Mouse (Mus musculus) NIH3T3 (cell line): ENCODE data around the gene Gpx1.
"Not testable (repeated sequence)": the region's sequence is repeated elsewhere in the genome, so short reads cannot be mapped to it uniquely, and the experiment has no call there.

Source experiments
- DNase-seq: peaks from one replicate; pipeline ENCODE4 v3.0.0-alpha.2; 2012; ENCODE audit warnings: low read depth

The Gpx1 gene

GRCm38 (mm10) chr9:108338886-108339781 lies at the start of gene Gpx1:
Gene Gpx1 (plus strand): TSS chr9:108338903.
- DNase-seq, result peak; percentile 96

- DNase-seq, result no peak
These were observed 49.4 kb upstream of the Gpx1 start for GRCm38 (mm10) chr9:108289347-108289746.

DNA sequence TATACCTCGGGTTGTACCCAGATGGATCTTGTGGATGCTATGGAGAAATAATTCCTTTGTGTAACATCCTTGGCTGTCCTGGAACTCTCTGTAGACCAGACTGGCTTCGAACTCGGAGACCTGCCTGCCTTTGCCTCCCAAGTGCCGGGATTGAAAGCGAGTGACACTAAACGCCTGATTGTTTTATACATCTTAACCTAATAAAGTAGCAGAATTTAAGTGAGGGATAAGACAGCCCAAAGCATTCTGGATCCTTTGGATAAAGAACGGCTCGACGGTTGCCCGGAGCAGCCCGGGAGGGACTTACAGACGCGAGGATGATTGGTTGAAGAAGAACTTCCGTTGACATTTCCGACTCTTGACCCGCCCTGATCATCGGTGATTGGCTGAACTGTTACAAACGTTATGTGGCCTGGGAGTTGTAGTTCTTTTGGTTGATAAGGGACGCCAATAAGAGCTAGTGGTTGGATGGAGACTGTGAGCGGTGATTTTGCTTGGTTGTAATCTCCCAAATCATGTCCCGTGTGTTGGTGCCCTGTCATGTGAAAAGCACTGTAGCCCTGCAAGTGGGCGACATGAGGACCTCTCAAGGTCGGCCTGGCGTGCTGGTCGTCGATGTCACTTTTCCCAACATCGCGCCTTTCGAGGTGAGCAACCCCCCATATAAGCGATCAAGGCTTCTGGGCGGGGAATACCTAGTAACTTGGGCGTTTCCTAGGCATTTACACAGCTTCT lies 48.5 kb upstream of the Gpx1 start, which contains the start of gene Nicn1:
Gene Nicn1 (plus strand): TSS at position 414 of the 735 bp plus-strand sequence.
- peak; percentile 94 for DNase-seq

- DNase-seq, result no peak
These were observed 47.9 kb upstream of the Gpx1 start for GRCm38 (mm10) chr9:108290773-108291172.

DNA sequence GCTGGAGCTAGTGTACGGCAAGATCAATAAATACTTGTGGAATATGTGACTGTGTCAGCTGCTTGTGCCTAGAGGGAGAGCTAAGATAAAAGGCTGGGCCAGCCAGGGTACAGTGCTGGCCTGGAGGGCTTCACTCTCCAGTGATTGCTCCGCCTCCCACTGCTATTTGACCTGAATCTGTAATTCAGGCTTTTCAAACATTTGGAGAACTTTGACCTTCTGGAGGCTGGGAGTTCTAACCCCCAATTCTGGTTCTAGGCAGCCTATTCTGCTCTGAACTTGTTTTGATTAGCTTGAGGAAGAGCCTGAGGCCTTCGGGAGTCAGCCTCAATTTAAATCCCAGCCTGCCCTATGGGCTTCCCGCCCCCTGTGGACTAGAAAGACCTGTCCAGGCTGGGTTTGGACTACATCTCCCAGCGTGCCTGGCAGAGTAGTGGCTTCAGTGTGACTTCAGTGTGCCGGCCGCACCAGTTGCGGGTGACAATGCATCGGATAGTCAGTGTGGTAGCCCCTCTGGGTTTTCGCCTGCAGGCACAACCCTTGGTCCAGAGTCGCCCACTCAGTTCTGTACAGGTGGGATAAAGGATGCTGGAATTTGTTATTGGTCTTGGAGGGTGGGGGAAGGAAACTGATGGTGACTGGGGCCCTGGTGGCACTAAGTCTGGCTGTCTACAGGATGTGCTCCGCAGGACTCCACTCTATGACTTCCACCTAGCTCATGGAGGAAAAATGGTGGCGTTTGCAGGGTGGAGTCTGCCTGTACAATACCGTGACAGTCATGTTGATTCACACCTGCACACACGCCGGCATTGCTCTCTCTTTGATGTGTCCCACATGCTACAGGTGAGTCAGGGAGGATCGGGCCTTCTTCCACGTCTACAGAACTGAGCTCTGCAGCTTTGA lies 42.0 kb upstream of the Gpx1 start, which contains the start of gene Amt:
Gene Amt (plus strand): TSS at position 401 of the 903 bp plus-strand sequence.
- DNase-seq, result no peak

DNA sequence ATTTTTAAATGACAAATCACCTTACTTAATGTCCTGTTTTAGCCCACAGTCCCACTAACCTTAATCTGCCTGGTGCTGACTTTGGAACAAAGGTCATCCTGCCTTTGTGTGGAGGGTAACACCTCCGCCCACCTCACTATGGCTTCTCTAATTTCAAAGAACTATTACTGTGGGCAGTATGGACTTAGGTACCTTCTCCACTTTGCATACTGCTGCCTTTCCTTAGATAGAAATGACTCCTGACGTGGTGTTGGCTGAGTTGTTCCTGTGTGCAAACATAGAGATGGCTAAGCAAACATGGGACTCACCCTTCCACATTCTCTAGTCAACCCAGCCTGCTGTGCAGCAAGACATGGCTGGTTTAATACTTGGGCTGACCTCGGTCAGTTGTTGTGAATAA lies 36.9 kb upstream of the Gpx1 start:
- DNase-seq, result no peak

GRCm38 (mm10) chr9:108304716-108305115 lies 34.0 kb upstream of the Gpx1 start:
- DNase-seq, result no peak

GRCm38 (mm10) chr9:108305170-108305569 lies 33.5 kb upstream of the Gpx1 start:
- DNase-seq, result peak; percentile 16

DNA sequence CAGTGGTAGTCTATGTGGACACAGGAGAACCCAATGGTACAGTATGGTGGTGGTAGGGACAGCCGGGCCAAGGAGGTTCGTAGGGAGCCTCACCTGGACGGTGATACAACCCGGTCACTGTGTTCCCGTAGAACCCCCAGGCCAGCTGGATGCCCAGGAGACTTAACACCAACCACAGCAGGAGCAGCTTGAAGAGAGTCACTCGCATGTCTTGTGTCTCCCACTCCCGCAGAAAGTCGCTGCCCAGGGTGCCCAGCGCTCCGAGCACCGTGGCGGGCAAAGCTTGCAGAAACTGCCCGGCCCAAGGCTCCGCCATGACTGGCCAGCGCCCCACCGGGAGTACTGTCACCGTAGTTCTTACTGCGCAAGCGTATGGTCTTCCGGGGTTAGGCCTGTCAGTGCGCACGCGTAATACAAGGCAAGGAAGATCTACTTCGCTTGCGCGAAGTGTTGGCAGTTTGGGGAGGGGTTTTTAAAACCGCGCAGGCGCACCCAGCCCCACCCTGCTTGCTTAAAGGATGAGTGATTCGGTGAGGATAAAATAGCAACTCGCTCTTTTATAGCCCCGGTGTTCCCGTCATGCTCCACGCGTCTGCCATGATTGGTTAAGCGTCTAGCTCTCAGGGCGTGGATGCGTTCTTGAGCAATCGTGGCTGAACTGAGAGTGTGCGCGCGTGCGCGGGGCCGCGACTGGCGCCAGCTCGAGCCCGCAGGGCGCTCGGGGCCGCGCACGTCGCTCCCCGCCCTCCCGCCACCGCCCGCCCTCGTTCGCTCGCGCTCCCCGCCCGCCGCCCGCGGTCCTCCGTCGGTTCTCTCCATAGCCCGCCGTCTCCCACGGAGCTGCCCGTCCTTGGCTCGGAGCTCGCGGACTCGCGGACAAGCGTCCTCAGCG lies 32.8 kb upstream of the Gpx1 start, which contains the start of the genes Rhoa and Tcta:
Gene Rhoa (plus strand): TSS at position 501 of the 892 bp plus-strand sequence.
Gene Tcta (minus strand): TSS at position 532 of the 892 bp plus-strand sequence.
- DNase-seq, result peak; percentile 98

DNA sequence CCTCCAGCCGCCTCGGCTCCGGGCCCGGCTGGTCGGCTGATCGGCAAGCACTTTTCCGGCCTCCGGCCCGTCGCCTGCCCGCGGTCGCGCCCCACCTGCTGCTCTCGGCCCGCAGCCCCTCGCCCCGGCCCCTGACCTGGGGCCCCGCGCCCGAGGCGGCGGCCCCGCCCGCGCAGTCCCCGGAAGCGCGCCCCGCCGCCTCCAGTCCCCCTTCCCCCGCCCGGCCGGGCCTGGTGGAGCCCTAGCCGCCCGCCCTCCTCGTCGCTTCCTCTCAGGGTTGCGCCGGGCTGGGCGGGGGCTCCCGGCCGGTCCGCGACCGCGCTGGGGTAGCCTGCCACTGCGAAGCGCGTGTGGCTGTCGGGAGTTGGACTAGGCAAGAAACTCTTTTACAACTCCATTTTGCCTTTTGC lies 32.1 kb upstream of the Gpx1 start:
- peak; percentile 79 for DNase-seq

GRCm38 (mm10) chr9:108307021-108307807 lies 31.5 kb upstream of the Gpx1 start:
- peak; percentile 11 for DNase-seq

- no peak for DNase-seq
These were observed 30.6 kb upstream of the Gpx1 start for GRCm38 (mm10) chr9:108308141-108308540.

GRCm38 (mm10) chr9:108317572-108317971 lies 21.1 kb upstream of the Gpx1 start:
- DNase-seq, result peak; percentile 20

- DNase-seq, result no peak
These were observed 20.2 kb upstream of the Gpx1 start for GRCm38 (mm10) chr9:108318462-108318861.

DNA sequence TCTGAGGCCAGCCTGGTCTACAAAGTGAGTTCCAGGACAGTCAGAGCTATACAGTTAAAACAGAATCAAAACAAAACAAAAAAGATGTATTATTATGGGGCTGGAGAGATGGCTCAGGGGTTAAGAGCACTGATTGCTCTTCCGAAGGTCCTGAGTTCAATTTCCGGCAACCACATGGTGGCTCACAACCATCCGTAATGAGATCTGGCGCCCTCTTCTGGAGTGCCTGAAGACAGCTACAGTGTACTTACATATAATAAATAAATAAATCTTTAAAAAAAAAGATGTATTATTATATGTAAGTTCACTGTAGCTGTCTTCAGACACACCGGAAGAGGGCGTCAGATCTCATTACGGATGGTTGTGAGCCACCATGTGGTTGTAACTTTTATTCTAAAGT lies 16.6 kb upstream of the Gpx1 start:
- DNase-seq, result not testable (repeated sequence)

DNA sequence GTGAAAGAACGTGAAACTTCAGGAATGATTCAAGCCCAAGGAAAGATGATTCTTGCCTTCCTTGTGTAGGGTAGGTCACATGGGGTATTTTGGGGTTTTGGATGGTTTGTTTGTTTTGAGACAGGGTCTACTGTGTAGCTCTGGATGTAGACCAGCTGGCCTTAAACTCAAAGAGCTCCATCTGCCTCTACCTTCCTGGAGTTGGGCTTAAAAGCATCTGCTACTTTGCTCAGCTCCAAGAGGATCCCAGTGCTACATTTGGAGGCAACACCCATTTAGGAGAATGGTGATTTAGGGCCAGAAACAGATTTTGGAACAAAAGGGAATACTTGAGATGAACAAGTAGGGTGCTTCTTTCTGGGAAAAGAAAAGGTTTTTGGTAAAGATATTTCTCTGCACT lies 13.9 kb upstream of the Gpx1 start:
- no peak for DNase-seq

DNA sequence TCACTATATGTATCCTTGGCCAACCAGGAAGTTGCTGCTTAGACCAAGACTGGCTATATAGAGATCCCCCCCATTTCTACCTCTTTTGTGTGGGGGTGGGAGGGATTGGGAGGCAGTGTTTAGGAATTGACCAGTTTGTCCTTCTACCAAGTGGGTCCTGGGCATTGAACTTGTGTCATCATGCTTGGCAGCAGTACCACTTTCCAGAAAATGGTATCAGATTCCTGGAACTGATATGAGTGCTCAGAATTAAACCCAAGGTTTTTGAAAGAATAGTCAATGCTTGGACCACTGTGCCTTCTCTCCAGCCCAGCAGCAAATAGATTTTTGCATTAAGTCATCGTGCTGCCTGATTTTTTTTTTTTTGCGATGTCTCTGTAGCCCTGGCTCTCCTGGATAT lies 12.9 kb upstream of the Gpx1 start:
- no peak for DNase-seq

DNA sequence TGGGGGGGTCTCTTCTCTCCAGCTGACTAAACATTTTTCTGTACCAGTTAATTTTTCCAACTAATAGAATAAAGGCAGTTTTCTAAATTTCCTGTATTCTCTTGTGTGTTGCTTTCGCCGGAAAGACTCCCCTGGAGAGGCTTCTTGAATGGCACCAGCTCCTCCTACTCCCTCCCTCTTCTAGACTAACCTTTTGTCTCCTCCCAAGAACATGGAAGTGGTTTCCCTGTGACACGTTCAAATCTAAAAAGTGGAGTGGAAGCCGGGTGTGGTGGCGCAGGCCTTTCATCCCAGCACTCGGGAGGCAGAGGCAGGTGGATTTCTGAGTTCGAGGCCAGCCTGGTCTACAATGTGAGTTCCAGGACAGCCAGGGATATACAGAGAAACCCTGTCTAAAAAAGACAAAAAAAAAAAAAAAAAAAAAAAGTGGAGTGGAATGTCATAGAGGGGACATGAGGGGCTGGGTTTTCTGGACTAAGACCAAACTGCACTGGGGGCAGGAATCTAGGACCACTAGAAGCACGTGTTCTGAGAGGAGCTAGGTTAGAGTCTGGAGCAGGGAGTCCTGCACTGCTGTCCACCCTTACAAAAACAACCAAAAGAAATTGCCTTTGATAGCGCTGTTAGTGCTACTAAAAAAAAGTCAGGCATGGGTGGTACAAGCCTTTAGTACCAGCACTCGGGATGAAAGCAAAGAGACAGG lies 704 bp upstream of the Gpx1 start:
- DNase-seq, result no peak

GRCm38 (mm10) chr9:108338551-108338885 lies 185 bp upstream of the Gpx1 start:
- DNase-seq, result no peak
